Mouse (Mus musculus) small intestine, adult 2 months (tissue): Measurements from ENCODE around the gene Ak4. TPM values are rescaled to one million over a fixed set of nuclear protein-coding genes. Genes with fewer than 3 reads are reported as not detected.

Source experiments
- H3K27ac ChIP-seq: fragments of 200-500 bp; 2 replicates; pipeline ENCODE4 v1.5.1; 2012; ENCODE audit warnings: low read depth, low read length, control low read depth, inconsistent platforms; ENCODE audit not compliant: insufficient read depth
- H3K27me3 ChIP-seq: fragments of 200-500 bp; 2 replicates; pipeline ENCODE4 v1.6.1; 2012; ENCODE audit warnings: mild to moderate bottlenecking, moderate library complexity, low read length, inconsistent platforms; ENCODE audit not compliant: control insufficient read depth, insufficient read depth
- H3K36me3 ChIP-seq: fragments of 200-500 bp; 2 replicates; pipeline ENCODE4 v1.6.1; 2012; ENCODE audit warnings: mild to moderate bottlenecking, low read length, control low read depth, inconsistent platforms; ENCODE audit not compliant: control insufficient read depth, insufficient read depth
- H3K4me1 ChIP-seq: fragments of 200-500 bp; 2 replicates; pipeline ENCODE4 v1.6.1; 2012; ENCODE audit warnings: low read length, inconsistent platforms, mixed read lengths; ENCODE audit not compliant: control insufficient read depth, insufficient read depth, insufficient read length
- H3K4me3 ChIP-seq: fragments of 200-500 bp; 2 replicates; pipeline ENCODE4 v1.5.1; 2012; ENCODE audit warnings: low read depth, mild to moderate bottlenecking, control low read depth, inconsistent platforms, low read length, moderate library complexity
- CTCF ChIP-seq: fragments of 200-500 bp; IDR thresholded peaks from 2 replicates; pipeline ENCODE4 v1.5.1; 2012; ENCODE audit warnings: low read depth, mild to moderate bottlenecking, control low read depth, inconsistent platforms, low read length, moderate library complexity, mixed read lengths; ENCODE audit not compliant: insufficient replicate concordance, insufficient read length; ENCODE audit errors: extremely low read depth
- POLR2A ChIP-seq: fragments of 200-500 bp; IDR thresholded peaks from 2 replicates; pipeline ENCODE4 v1.6.1; 2012; ENCODE audit warnings: low read depth, mild to moderate bottlenecking, control low read depth, inconsistent platforms, low read length, moderate library complexity
- WGBS: fragments of 180-500 bp; shearing (Covaris S2); methylation state at CpG from one replicate; pipeline ENCODE4 v1.1.7; 2018; 5-methylcytosine and 5-hydroxymethylcytosine counted together
- polyA plus RNA-seq: library from polyadenylated mRNA; depleted of rRNA; stranded (reverse); fragments of >200 nt; gene quantifications from 2 replicates; pipeline ENCODE4 v1.2.3, GENCODE M21; 2012; rRNA removed

Gene Ak4
- polyA plus RNA-seq, 1 experiment = 0.20 TPM

DNA sequence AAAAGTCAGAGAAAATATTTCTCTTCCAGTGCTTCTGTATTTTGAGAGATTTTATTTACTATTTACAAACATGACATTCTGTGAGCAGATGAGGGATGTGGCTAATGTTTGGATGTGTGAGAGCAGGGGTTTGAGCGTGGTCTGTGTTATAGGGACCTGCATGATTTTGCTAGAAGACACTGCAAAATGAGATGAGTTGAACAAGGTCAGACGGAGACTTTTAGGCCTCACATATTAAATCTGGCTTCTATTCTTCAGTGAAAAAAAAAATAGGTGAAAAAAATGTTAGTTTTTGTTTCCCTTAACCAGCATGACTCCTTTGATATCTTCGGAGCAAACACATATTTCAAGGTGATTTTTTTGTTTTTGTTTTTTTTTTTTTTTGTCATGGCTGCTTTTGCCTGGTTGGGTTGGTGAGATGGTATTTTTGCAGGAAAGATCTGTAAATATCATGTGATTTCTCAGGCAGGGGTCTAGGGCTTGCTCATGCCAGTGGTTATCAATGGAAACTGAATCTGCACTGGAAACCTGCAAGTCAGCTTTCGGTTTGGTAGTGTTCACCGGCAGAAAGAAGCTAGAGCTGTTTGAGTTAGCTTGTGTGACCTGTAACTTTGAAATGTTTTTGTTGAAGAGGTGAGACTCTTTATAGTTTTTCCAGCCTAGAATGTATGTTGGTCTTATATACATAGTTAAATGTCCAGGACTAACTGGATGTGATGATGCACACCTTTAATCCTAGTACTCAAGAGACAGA lies 92.9 kb downstream of the Ak4 start:
- Histone ChIP-seq H3K4me3 (no peak overlapping the region), H3K27ac (no peak overlapping the region), H3K27me3 (peaks cover 17% of the 10 kb centered on the region), H3K4me1 (0 out of 2 replicates have a peak, but pooled peaks cover 2% of the 10 kb centered on the region), H3K36me3 (no peaks in the 10 kb centered on the region)
- TF ChIP-seq POLR2A = no peak
- 85% methylated on average over 5 of the region's 5 CpGs for WGBS

GRCm38 (mm10) chr4:101513251-101513650 lies 94.2 kb downstream of the Ak4 start:
- Histone ChIP-seq H3K4me3 (no peak overlapping the region), H3K4me1 (0 out of 2 replicates have a peak, but pooled peaks cover 2% of the 10 kb centered on the region), H3K27ac (no peak overlapping the region), H3K27me3 (peaks cover 11% of the 10 kb centered on the region; the same call in 1 of the 2 replicates), H3K36me3 (no peaks in the 10 kb centered on the region)
- TF ChIP-seq CTCF (no peak), POLR2A (no peak)
- 82% methylated on average over 3 of the region's 3 CpGs for WGBS

DNA sequence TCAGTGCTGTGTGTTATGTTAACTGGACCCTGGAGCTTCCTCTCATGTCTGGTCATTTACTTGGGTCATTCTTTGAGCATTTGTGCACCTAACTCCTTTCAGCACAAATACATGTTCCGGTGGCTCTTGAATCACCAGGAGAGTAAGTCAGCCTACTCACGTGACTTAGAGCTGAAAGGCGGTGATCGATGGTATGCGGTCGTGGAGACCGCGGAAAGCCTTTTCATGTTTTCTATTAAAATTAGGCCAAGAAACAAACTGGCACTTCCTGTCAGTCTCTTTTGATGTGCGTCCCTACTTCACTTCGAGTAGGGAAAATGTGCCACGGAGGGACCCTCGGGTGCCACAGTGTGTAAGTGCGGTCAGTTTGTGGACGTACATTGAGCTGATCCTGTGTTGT lies 96.8 kb downstream of the Ak4 start:
- Histone ChIP-seq H3K4me1 (no peaks in the 10 kb centered on the region), H3K27ac (no peak overlapping the region), H3K27me3 (no peaks in the 10 kb centered on the region), H3K36me3 (no peaks in the 10 kb centered on the region), H3K4me3 (no peak overlapping the region)
- 95% methylated on average over 14 of the region's 14 CpGs for WGBS
- TF ChIP-seq POLR2A (no peak), CTCF (no peak)

Other genes starting within 250 kb of the Ak4 start
- gene Jak1, start 154.0 kb upstream of the Ak4 start, polyA plus RNA-seq = 10.9 and 19.6 TPM in 2 replicates
- gene Dnajc6, start 77.4 kb downstream of the Ak4 start, polyA plus RNA-seq = 0.44 and 0.58 TPM in 2 replicates
- 17.2 and 32.1 TPM in 2 replicates for gene Leprot, start 228.4 kb downstream of the Ak4 start, polyA plus RNA-seq